Mouse (Mus musculus) right cerebral cortex, postnatal 14 days (tissue): Measurements from ENCODE around the gene Rps6ka2.
"Not testable (repeated sequence)": the region's sequence is repeated elsewhere in the genome, so short reads cannot be mapped to it uniquely, and the experiment has no call there.

Experiments
- DNase-seq: peaks from one replicate; pipeline ENCODE4 v3.0.0; 2022

Rps6ka2 gene

DNA sequence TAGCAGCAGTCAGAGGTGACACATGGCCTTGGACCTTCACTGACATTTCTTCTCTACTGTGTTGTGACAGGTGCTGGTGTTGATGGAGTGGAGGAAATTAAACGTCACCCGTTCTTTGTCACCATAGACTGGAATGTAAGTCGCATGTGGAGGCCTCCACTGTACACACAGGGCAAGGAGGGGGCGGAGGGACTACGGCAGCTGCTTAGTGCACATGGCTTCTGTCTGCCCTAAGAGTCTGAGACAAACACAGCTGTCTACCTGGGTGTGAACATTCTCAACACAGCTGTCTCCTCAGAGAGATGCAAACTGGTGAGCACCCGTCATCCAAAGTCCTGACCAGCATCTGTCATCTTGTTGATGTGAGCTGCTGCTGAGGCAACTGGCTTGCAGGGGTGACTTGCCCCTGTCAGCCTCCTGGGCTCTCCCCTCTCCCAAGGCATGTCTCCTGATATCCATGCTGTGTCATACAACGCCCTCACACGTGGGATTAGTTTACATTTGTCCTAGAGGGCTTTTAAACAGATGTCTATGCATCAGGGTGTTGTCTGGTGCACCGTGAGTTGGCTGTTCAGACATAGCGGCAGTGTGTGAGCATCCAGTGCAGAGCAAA is 101.7 kb downstream of the Rps6ka2 start:
- DNase-seq, result no peak

DNA sequence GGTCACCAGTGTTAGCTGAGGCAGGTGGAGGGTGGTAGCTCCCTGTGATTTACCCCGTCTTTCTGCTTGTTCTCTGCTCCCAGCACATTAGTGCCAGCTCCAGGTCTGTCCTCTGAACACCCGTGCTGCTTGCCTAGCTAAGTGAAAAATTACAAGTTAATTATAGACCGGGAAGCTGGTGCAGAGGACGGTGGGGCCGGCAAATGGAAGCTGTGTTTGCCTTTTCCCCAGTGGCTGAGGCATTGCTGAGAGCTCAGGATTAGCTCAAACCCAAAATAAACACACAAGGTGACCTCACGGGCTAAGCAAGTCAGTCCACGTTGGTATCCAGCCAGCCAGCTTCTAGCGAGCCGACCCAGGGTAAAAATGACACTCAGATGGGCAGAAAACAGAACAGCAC is 103.1 kb downstream of the Rps6ka2 start:
- DNase-seq, result no peak

DNA sequence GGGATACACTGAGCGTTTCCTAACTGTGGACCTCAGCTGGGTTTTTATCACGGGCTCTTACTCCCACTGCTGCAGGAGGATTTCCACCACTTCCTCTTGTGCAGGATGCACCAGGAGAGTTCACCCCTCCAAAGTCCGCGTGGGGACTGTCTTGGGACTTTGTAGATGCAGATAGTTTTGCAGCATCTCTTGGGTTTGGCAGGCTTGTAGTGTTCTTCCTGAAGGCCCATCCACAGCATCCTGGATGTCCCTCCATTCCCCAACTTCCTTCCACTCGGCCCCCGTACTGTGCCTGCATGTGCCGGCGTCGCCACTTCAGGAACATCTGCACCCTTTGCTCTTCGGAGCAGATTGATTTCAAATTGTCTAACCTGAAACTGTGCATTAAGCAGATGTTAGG is 103.9 kb downstream of the Rps6ka2 start:
- DNase-seq, result no peak

DNA sequence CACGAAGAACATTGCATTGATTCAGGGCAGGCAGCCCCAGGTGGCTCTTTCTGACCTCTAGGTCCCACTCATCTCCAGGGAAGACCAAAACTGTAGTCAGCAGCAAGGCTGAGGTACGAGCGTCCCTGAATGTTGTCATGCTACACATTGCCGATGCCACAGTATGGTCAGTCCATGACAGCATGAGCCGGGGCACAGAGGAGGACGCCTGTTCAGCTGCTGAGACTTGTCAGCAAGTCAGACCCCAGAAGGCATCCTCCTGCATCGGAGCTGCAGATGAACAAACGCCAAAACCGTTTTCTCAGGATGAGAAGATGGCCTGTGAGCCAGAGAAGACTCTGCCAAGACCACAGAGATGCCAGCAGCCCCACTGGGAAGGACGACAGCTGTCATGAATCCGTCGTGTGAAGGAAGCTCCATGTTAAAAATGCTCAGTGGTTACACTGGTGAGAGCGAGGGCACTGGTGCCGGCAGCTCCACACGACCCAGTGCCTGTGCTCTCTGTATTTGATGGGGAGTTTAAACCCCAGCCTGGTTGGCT is 108.9 kb downstream of the Rps6ka2 start:
- DNase-seq, result no peak

DNA sequence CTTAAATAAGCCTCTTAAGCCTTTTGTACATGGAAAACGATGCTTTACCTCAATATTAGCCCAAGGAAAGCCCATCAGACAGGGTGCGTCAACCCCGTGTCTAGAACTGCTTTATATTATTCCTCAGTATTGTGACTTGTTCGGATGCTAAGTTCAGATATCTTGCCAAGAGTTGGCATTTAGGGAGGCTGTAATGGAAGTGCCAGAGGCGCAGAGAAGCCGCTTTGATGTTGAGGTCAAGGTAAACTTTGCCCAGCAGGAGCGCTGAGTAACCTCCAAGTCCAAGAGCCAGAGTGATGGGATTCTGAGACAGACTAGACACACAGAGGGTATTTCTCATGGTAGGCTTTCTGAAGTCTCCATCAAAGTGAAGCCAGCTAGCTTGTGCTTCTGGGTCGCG is 109.3 kb downstream of the Rps6ka2 start:
- DNase-seq, result no peak

DNA sequence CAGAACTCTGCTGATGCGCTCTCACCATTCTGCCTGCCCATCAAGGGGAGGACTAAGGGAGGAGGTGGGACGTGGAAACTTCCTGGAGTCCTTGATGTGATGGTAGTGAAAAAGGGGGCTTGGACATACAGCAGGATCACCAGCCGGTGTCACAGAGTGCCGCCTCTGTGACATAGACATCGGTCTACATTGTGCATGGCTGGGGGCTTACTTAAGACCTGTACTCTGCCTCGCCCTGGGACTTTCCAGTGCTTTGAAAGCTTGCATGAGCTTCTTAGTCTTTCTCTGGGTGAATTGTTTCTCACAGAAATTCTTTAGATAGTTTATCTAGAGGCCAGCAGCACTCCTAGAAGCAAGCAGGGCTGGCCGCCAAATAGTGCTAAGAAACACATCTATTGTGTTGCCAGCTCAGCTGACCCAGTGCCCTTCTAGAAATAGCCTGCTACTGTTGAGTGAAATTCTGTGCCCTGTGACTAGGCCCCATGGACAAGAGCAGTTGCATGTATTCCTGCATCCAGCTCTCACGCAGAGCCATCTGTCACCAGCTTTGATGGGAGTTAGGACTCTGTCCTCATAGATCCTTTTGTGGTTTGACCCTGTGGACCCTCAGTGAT is 114.5 kb downstream of the Rps6ka2 start:
- DNase-seq, result no peak

DNA sequence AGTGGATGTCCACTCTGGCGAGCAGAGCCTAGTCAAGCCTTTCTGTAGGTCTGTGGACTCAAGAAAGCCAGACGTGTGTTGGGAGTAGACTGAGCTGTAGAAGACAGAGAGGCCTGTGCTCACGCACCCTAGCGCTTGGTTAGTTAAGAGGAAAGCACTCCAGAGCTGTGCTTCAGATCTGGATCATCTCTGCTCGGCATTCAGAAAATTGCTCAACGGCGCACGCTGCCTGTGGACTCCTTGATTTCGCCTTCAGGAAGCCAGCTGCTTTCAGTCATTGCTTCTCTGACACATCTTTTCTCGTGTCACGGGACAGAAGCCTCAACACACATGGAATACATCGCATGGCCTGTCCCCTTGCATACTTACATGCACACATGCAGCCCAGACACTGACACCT is 115.4 kb downstream of the Rps6ka2 start:
- DNase-seq, result no peak

DNA sequence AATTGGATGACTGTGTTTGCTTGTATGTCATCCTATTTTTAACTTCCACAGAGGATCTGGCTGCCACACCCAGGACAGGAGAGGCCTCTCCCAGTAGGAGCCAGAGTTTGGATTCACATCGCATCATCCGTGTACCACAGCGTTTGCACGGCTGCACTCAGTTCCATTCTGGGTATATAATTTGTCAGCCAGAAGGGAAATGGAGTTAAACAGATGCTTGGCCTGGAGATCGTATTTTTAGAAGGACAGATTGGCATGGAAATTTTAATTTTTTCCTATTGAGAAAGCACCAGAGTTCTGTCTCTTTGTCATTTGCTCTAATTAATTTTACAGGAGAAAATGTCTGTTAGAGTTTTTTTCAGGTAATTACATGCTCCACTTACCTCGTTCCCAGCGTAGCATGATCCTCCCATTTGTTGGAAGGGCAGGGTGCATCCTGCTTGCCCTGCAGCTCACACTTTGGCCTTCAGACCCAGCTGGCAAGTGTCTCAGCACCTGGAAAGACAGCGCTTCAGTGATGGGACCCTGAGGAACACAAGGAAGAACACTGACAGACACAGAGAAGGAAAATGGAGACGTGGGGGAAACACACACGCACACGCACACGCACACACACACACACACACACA is 116.6 kb downstream of the Rps6ka2 start:
- no peak for DNase-seq

DNA sequence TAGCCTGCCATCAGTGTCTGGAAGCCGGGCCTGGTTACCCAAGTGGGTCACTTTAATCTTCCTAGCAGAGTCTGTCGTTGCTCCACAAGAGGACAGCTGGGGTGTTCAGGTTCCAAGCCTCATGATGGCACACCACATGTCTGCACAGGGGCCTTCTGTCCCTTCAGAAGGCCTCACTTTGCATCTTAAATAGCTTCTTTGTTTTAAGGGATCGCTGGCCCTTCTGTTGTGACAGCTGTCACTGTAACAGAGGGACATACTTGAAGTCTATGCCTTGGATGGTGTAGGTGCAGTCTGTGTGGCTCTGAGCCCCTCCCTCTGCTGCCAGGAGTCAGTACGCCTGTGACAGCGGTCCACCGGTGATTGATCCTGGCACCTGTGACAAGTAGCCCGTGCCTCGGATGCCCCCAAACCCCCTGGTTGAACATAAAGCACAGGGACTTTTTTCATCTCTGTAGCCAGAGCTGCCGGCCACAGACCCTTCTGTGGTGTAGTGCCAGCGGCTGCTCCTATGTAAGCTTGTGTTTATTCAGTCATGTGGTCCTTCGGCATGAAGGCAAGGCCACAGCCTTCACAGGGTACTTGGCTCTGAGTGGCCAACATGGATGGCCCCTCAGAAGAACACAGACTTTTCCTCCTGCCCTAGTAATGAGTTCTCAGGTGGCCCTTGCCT is 122.2 kb downstream of the Rps6ka2 start:
- no peak for DNase-seq

DNA sequence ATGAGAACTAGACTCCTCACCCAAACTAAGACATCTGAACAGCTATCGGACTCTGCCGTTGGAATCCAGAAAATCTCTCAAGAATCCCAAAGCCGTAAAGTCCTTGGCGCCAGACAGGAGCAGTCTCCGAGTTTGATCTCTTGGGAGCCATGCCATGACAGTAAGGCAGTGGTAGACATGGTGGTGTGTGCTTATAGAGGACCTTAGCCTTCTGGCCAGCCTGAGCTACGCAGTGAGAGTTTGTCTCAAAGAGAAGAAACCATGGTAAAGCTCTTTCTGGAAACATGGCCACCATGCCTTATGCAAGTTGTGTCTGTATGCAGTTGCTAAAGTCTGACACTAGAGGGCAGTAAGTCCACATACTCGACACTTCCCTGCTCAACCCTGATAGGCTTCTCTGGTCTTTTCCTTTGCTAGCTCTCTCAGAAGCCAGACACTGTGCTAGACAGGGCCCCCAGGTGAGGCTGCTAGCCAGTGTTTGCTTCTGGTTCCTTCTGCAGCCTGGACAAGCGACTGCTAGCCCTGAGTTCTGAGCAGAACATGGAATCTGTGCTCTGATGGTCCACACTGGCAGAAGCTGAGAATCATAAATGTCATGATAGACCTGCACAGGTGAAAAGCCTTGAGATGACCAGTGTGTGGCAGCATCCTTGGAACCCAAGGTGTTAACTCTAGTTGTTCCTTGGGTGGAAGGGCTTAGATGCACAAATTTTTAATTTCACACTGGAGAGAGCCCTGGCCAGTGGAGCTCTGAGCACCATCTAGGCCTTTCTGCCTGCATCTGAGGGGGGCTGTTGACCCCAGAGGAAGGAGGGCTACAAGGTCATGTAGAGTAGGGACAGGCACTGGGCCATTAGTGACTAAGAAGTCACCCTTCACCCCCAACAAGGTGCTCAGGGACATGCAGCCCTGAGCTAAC is 136.6 kb downstream of the Rps6ka2 start:
- DNase-seq, result not testable (repeated sequence)

DNA sequence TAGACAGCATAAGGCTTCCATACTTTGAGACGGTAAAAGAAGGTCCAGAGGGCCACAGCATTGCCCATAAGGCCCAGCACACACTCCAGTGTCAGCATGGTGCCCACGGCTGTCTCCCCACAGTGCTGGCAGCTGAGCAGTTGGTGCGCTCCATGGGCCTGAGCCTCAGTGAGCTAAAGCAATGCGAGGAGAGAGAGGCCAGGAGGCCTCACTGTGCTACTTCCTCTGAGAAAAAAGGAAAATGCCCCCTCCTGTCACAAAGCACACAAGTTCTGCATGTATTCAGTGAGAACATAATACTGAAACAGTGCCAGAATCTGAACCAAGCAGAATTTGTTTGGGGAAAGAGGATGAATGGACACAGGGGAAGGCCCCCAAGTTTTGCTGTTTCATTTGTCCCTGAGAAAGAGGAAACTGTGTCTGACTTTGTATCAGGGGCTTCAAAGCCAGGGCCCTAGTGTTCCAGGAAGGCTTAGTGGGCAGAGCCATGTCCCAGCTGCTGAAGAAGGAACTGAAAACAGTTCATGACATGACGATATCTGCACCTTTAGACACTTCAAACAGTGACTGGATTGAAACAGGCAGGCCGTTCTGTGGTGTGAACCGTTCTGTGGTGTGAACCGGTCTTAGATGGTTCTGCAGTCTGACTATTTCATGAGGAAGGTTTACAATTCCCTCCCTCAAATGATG is 145.9 kb downstream of the Rps6ka2 start:
- not testable (repeated sequence) for DNase-seq

DNA sequence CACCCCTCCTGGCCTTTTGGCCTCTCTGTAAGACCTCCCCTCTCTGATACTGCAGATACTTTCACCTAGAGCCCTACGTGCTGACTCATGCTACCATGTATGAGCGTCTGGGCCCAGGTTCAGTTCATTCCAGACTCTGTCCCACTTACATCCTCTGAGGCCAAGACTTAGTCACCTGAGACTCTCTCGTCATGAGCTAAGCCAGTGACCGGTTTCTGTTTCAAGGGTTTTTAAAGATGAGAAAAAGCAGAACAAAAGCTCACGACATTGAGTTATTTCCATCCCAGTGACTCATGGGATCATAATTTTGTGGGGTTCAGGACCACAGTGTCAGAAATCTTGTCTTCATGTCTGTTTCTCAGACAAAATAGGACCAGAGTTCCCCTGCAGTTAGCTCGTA is 149.9 kb downstream of the Rps6ka2 start:
- DNase-seq, result not testable (repeated sequence)

DNA sequence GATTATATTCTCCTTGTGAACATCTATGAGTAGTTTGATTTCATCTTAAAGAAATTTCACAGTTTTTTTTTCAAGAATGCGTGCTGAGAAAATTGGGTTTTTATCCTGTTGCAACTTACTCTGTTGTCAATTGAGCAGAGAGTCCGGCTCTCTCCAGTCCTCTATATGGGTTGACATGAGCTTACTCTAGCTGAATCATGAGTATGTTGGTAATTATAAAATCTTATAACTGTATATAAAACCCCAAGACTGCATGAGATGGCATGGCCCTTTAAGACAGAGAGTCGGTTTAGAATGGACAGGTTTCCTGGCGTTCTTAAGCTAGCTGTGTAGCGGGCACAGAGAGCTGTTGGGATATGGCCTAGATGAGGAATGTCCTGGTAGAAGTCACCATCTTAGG is 154.4 kb downstream of the Rps6ka2 start, which contains the start of gene Tcp10a:
TSS of gene Tcp10a (plus strand) at position 301 of the 400 bp plus-strand sequence.
- DNase-seq, result not testable (repeated sequence)

DNA sequence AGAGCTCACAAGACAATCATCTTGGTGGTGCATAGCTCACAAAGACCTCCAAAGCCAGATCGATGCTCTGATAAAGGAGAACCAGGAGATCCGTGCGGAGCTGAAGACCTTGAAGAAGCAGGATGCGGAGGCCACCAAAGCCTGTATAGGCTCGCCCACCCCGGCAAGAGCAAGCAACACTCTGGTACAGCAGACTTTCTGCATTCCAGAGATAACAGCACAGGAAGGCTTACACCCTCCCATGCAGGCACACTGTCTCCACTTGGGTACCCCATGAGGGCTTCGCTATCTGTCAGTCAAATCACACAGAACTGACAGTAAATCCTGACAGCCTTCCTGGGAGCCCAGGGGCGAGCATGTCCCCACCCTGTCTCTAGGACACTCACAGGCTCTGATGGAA is 156.5 kb downstream of the Rps6ka2 start:
- DNase-seq, result not testable (repeated sequence)

DNA sequence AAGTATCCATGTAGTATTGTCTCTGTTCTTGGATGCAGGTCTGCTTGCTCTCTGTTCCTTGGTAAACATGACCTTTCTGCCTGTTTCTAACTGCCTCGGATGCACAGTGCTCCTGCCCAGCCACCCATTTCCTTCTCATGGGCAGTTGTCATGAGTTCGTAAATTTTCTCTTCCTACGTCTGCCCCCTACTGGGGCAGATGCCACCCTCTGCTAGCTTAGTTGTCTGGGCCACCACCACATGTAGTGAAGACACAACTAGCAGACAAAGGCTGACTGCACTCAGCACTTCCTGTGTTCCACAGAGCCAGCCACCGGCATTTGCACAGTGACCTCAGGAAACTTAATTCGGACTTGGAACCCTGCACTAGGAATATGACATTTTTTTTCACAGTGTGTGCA is 162.8 kb downstream of the Rps6ka2 start:
- DNase-seq, result not testable (repeated sequence)

DNA sequence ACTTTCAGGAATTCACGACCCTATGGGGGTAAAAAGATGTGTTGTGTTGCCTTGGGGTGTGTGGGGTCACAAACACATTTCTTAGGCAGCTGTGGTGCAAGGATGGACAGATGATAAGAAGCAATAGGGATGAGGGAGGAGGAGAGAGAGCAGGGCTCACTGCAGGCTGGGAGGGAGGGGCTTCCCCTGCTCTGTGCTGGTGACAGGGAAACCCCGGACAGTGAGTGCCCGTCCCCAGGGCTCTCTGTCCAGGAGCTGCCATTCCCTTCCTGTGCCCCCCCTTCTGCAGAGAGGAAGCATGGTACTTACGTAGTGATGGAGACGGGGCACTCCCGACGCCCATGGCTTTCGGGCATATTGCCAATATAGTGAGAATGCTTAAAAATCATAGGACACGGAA is 167.5 kb downstream of the Rps6ka2 start:
- DNase-seq, result not testable (repeated sequence)

DNA sequence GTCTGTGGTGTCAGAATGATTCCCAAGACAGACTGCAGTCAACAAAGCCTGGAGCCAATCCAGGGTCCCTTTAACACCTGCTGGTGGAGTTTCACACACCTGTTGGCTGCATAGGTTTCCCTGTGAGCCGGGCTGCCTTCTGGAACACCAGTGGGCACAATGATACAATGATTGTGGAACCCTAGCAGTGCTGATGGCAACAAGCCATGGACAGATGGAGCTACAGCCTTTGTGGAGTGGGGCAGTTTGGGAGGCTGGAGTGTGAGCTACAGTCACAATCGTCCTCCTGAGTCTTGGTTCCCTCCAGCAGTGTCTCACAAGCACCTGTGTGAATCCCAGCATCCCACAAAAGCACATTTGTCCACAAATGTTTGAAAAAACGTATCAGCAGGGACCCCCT is 178.8 kb downstream of the Rps6ka2 start:
- not testable (repeated sequence) for DNase-seq

DNA sequence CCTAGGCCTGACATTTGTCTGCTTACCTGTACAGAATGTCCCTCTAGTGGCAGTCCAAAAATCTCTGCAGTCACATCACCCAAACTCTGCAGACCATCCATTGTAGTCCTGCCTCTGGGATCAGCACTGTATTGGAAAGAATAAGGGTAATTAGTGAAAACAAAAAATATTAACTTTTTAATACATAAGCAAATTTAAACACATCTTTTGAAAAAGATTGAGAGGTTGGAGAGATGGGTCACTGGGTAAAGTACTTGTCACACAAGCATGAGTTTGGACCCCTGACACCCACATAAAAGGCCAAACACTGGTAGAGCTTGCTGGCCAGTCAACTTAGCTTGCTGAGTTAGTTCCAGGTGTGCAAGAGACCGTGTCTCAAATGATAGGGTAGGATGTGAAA is 182.7 kb downstream of the Rps6ka2 start, which contains the start of gene Ttll2:
TSS of gene Ttll2 (minus strand) at position 101 of the 400 bp plus-strand sequence.
- DNase-seq, result not testable (repeated sequence)
